Mouse (Mus musculus): ENCODE measurements around the gene Bcl2l1. TPM values are rescaled to one million over a fixed set of nuclear protein-coding genes. Genes with fewer than 3 reads are reported as not detected.

The Bcl2l1 gene
- polyA plus RNA-seq (2015; fragmentation: Nextera tagmentation; extraction: Ambion mirVana), result 178 TPM in 2 replicates

DNA sequence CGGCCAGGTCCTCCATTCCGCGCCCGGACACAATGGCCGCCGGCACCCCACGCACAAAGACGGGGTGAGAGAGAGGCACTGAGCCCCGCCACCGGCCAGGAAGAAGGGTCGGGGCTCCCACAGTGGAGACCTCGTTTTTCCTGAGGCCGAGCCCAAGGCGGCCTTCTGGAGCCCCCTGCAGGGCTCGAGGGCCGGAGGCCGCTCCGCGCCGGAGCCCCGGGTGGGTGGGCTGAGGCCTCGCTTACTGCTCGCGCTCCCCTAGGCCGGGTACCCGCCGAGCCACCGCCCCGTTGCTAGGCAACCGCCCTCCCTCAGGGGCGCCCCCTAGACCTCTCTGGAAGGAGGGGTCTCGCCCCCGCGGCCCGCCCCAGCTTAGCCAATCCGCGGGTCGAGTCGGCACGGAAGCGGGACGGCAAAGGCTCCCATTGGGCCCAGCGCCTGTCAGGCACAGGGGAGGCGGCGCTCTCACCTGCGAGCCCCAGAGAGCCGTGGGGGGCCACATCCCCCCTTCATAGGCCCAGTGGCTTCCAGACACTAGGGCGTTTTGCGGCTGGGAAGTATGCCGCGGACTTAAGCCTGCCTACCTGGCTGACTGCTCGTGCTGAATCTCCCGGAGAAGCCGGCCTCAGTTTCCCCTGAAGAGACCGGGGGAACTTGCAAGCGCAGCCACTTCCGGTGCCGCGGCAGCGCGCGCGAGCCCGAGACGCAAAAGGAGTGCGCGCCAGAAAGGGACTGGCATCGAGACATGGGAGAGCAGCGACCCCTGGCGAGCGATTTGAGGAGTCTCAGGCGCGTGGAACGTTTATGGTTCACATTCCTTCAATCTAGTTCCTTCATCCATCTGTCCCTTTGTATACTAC is at the start of gene Bcl2l1:
Bcl2l1 (minus strand) TSS at position 710 of the 860 bp plus-strand sequence.
- peak; percentile 100 for DNase-seq (ENCODE audit: low spot score)

DNA sequence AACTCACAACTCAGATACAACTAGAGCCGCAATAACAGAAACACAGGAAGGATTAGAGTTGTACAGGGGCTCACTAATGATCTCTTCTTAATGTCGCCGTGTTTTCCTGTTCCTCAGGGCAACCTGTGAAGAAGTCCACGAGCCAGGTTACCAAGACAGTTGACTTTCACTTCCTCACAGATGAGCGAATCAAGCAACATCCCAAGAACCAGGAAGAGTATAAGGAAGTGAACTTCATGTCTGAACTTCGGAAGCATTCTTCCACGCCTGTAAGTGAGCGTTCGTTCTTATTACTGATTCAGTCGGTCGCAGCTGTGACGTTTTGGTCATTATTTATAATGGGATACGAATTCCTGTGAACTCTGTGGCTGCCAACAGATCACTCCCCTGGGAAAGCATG is 49.4 kb upstream of the Bcl2l1 start:
- DNase-seq (ENCODE audit: low spot score), result no peak

DNA sequence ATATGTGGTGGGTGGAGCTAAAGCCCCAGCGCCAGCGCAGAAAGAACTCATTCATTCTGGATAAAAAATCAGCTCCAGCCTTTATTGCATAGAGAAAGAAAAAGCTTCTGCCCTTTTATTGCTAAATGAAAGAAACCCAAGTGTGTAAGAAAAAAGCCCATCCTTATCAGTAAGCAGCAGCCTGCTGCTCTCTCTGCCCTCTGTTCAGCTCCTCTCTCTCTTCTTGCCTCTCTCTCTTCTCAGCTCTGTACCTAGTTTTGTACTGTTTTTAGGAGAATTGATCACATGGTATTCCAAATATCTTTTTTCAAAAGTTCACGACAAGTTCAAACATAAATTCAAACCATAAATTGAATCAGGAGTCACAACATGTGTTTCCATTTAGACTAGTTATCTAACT is 46.7 kb upstream of the Bcl2l1 start:
- no peak for DNase-seq (ENCODE audit: low spot score)

DNA sequence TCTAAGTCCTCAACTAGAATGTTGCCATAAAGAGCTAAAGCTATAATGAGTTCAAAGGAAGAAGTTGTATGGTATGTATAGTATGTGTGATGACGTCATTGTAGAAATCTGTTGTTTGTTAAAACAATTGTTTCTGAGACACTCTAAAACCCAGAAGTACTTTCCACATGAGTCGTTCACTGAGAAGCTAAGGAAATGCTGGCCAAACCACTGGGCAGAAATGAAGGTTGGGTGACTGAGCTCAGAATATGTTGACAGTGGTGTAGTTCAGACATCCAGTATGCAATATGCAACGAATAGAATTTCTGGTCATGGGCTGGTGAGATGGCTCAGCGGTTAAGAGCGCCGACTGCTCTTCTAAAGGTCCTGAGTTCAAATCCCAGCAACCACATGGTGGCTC is 31.8 kb upstream of the Bcl2l1 start:
- no peak for DNase-seq (ENCODE audit: low spot score)

GRCm38 (mm10) chr2:152862638-152863037 is 31.1 kb upstream of the Bcl2l1 start:
- no peak for DNase-seq (ENCODE audit: low spot score)

DNA sequence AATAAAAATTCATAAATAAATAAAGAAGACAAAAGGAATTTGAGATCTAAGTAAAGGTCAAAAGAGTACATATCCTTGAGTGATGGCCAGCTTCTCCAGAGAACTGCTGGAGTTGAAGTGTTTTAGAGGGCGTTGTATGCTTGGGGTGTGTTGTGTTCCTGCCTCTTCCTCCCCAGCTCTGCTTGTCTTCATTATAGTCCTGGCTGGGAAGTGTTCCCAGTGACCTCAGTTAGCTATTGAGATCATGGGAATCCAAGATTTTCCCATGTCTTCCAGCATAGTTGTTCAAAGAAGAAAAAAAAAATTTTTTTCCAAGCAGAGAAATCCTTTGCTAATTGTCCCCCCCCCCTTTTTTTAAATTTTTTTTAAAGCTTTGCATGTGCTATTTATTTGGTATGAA is 30.4 kb upstream of the Bcl2l1 start:
- DNase-seq (ENCODE audit: low spot score), result no peak

DNA sequence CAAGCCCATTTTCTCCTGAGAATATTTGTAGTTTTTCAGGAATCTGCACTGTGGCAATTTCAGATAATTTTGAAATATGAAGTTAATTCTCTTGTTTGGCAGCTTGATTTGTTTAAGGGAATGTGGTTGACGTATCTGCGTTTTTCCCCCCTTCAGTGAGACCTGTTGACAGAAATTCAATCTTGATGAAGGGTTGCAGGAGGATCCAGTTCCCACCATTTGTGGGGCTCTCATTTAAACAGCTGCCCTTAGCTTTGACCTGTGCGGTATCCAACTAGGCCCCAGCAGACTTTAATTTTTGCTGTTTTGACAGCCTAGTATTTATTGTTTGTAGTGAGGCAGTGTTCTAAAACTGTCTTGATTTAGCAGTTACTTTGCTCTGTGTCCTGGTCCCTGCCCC is 28.0 kb upstream of the Bcl2l1 start:
- DNase-seq (ENCODE audit: low spot score), result no peak

DNA sequence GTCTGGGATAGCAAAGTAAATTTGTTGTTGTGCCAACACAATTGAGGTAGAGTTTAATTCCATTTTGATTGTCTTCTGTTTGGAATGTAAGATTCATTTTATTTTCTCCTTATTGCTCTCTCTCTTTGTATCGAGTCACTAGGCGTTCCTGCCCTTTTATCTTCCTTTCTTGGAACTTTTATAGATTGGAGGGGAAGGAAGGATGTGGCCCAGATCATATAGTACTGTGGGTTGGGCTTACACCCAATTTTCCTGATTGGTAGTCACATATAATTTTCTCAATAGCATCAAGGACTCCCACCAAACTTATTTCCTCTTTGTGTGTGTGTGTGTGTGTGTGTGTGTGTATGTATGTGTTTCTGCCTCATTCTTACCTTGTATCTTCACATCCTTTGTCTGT is 16.9 kb upstream of the Bcl2l1 start:
- no peak for DNase-seq (ENCODE audit: low spot score)

DNA sequence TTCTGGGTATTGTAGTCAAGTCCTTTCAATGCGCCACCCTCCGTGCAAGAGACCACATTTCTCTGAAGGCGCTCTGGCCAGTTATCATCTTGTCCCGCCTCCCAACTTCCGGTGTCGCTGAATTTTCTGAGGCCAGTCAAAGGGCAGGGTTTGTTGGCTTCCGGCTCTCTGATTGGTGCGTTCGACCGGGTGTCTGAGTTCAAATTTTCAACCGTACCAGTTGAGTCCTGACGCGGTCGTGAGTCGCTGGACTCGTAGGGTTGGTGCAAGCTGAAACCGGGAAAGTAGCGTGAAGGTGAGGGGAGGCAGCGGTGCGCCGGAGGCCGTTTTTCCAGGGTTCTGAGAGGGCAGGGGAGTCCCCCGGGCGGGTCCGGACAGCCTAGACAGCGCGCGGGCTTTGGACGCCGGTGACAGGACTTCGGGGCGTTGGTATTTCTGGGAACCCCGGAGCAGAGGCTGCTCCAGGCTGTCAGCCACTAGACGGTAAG is 16.3 kb upstream of the Bcl2l1 start, which contains the start of gene Tpx2:
Tpx2 (plus strand) TSS at position 150 of the 488 bp plus-strand sequence.
- DNase-seq (ENCODE audit: low spot score), result peak; percentile 99

DNA sequence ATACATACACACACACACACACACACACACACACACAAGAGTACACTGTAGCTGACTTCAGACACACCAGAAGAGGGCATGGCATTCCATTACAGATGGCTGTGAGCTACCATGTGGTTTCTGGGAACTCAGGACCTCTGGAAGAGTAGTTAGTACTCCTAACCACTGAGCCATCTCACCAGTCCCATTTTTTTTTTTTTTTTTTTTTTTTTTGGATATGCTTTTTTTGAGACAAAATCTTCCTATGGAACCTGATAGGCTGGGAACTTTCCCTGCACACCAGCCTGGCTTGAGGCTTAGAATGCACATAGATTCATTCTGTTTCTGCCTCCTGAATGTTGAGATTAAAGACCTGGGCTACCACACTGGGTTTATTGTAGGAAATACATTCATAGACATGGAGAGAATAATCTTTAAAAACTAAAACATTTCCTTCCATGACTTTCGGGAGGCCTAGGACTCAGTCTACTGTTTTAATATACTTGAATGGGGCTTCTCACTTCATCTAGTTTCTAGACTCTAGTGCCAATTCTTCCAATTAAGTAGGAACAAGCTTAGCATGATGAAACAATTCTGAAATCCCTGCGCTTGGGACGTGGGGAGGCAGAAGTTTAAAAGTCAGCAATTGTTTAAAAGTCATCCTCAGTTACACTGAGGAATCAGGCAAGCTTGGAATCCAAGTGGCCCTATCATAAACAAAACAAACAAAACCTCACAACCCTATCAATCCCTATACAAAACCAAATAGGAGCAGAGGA is 15.7 kb upstream of the Bcl2l1 start:
- DNase-seq (ENCODE audit: low spot score), result peak; percentile 8

DNA sequence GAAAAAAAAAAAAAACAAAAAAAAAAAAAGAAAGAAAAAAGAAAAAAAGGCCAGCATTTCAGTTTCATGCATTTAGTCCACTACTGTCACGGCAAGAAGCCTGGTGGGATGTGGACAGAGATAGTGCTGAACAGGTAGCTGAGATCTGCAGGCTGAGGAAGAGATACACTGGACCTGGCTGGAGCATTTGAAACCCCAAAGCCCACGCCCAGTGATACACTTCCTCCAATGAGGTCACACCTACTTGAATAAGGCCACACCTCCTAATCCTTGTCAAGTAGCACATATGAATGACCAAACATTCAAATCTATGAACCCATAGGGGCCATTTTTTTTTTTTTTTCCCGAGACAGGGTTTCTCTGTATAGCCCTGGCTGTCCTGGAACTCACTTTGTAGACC is 11.2 kb upstream of the Bcl2l1 start:
- DNase-seq (ENCODE audit: low spot score), result no peak

DNA sequence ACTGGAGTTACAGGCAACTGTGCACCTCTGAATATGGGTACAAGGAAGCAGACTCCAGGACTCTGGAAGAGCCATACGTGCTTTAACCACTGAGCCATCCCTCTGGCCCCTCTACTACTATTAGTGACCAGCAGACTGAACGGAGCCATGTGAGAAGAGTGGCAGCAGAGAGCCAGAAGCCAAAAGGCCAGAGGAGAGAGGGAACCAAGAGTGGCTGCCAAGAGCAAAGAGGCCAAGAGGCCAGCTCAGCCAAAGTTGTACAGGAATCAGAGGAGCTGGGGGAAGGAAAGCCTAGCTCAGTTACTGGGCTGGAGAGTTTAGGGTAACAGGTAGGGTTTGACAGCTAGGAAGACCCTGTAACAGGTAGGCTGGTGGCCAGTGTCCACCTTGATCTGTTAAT is 7.7 kb upstream of the Bcl2l1 start:
- DNase-seq (ENCODE audit: low spot score), result no peak

DNA sequence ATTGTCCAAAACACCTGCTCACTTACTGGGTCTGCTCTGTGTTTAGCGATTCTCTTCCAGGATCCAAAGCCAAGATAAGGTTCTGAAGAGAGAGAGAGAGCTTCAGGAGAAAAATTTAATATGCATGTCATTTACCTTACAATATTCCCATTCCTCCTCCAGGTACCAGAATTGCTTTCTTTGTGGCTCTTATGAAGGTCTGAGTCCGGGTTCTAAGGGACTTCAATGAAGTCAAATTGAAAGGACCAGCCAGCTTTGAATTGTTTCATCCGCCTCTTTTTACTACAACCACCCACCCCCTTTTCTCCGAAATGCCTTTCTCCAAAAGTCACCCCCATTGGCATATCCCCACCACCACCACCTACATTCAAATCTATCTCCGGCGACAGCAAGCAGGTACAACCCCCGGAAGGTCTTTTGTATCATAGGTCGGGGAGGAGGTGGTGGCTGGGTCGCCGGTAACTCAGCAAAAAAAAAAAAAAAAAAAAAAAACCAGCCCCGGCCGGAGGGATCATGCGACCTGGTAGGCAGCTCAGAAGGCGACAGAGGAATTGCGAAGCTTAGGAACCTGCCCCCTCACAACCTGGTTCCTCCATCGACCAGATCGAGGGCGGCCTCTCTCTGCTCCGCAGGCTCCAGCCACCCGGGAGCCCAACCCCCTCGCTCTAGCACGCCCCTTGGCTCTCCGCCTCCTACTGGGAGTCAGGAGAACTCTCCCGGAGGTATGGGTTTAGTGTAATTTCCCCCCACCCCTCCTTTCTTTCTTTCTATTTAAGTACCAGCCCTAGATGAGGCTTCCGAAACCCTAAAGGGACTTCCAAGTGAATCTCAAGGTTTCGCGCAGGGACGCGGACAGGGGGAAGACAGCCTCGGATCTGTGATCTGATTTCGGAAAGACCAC is 1.3 kb downstream of the Bcl2l1 start:
- DNase-seq (ENCODE audit: low spot score), result peak; percentile 90

GRCm38 (mm10) chr2:152829367-152829881 is 2.1 kb downstream of the Bcl2l1 start:
- peak; percentile 40 for DNase-seq (ENCODE audit: low spot score)

DNA sequence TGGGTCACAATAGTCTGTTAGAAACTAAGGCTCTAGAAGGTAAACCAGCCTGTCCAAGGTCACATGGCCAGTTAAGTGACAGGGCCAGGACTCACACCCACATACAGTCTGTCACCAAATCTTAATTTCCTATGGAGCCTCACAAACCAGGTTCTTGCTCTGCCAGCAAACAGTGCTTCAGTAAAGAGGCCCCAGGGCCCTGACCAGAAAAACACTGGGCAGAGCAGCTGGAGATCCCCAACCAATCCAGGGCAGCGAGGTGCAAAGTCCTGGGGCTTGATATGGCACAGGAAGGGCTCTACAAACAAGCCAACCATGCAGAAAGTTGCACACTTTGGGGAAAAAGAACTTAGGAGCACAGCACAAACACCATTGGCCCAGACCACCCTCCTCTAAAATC is 3.0 kb downstream of the Bcl2l1 start:
- no peak for DNase-seq (ENCODE audit: low spot score)

GRCm38 (mm10) chr2:152828011-152828370 is 3.5 kb downstream of the Bcl2l1 start:
- peak; percentile 1 for DNase-seq (ENCODE audit: low spot score)

DNA sequence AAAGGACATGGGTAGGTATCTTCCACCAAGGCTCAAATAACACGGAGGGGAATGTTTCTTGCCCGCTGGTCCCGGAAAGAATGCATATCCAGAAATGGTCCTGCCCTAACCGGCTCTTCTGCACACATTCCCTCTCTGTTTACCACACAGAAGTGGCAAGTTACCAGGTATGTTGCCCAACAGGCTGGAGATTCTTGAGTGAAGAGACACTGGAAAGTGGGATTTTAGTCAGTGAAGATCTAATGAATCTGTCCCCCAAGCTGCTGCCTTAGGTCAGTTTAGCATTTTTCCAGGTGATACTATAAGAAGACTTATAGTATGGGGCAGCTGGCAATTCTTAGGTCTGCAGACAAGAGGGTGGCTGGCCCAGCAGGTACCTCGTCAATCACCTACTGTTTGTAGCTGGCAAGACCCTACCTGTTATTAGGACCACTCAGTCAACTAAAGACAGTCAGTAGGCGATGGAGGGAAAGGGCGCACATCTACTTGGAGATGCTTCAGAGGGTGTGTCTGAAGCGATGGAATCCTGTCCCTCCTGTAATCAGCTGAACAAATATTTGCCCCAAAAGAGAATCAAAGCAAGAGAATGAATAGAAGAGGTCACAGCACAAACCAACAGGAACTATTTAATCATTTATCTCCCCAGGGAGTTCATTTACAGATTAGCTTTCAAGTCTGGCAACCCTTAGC is 4.1 kb downstream of the Bcl2l1 start:
- DNase-seq (ENCODE audit: low spot score), result peak; percentile 1

- no peak for DNase-seq (ENCODE audit: low spot score)
Observed at GRCm38 (mm10) chr2:152826481-152826880, 5.0 kb downstream of the Bcl2l1 start.

- no peak for DNase-seq (ENCODE audit: low spot score)
Observed at GRCm38 (mm10) chr2:152825713-152826112, 5.8 kb downstream of the Bcl2l1 start.

- DNase-seq (ENCODE audit: low spot score), result no peak
Observed at GRCm38 (mm10) chr2:152825168-152825697, 6.3 kb downstream of the Bcl2l1 start.
